Mouse (Mus musculus): Measurements from ENCODE around the gene Cdyl2. TPM values are rescaled to one million over a fixed set of nuclear protein-coding genes. Genes with fewer than 3 reads are reported as not detected.

Gene Cdyl2
- total RNA-seq, 2 experiments from 2014 or later, result 4.1 to 4.6 TPM

GRCm38 (mm10) chr8:116673966-116674805 lies 58.6 kb downstream of the Cdyl2 start:
- DNase-seq (ENCODE audit: low spot score), result no peak
- intact Hi-C loops (cut with DNase I), result no loop called here

- no peak for DNase-seq (ENCODE audit: low spot score)
Observed at GRCm38 (mm10) chr8:116673493-116673892, 59.3 kb downstream of the Cdyl2 start.

DNA sequence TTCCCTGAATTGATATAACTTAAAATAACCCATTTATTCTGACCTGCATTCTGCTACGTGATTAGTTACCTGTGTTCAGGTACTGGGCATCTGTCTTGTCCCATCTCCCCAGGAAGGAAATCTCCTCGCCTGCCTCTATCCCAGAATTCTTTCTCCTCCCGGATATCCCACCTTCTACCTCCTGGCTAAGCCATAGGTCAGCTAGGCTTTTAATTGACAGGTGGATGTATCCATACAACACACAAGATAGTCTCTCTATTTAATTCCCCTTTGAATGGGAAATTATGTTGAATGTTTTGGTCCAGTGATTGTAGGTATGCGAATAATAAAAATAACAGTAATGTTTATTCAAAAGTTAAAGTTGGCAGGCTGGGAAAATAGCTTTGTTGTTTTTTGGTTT lies 59.7 kb downstream of the Cdyl2 start:
- DNase-seq (ENCODE audit: low spot score), result no peak
- intact Hi-C loops (cut with DNase I), result no loop called here

More at GRCm38 (mm10) chr8:116673493-116673892, 59.3 kb downstream of the Cdyl2 start:
- intact Hi-C loops (cut with DNase I), result no loop called here

GRCm38 (mm10) chr8:116671543-116671942 lies 61.2 kb downstream of the Cdyl2 start:
- no peak for DNase-seq (ENCODE audit: low spot score)
- intact Hi-C loops (cut with DNase I), result no loop called here

DNA sequence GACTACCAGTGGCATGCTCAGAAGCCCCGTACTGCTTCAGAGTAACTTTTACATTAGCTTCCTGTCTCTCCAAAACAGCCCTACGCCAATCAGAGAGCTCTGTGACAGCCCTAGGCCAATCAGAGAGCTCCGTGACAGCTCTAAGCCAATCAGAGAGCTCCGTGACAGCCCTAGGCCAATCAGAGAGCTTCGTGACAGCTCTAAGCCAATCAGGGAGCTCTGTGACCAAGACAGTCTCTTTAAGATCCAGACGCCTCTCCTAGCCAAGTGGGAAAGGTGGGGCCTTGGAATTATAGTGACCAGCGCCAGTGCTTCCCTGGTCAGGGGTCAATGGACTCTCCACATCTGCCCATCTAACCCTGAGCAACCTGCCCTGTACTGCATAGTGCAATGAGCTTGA lies 62.2 kb downstream of the Cdyl2 start:
- DNase-seq (ENCODE audit: low spot score), result no peak
- intact Hi-C loops (cut with DNase I), result no loop called here

DNA sequence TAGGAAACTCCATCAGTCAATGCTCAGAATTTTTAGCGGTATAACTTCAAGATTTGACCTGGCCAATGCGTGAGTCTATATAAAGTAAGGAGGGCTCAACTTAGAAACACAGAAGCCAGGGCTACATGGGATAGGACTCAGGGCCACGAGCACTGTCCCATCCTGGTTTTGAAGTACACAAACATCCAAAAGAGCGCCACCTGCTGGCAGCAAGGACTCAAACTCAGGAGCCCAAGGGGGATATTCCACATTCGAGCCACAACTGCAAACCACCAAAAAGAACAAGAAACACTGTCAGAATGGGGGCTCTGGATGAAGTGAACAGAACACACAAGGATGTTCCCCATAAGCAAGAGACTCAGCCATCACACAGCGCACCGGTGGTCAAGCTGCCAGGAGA lies 63.8 kb downstream of the Cdyl2 start:
- no peak for DNase-seq (ENCODE audit: low spot score)
- intact Hi-C loops (cut with DNase I), result no loop called here

GRCm38 (mm10) chr8:116666781-116667325 lies 65.9 kb downstream of the Cdyl2 start:
- intact Hi-C loops (cut with DNase I), result no loop called here
- no peak for DNase-seq (ENCODE audit: low spot score)

DNA sequence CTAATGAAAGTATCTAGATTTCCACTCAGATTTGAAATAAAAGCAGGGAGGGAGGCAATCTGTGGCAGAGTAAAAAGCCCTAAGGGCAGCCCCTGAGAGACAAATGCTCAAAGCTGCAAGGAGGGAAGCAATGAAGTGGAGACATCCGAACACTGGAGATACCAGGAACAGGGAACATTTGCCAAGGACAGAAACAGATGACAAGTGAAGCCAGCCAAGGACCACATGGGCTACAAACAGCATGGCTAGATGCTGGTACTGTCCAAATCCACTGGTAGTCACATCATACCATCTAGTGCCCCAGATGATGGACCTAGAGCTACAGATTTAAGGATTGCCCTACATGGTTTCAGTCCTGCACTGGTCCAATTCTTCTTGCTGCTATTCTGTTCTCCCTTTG lies 71.3 kb downstream of the Cdyl2 start:
- intact Hi-C loops (cut with DNase I), result no loop called here

DNA sequence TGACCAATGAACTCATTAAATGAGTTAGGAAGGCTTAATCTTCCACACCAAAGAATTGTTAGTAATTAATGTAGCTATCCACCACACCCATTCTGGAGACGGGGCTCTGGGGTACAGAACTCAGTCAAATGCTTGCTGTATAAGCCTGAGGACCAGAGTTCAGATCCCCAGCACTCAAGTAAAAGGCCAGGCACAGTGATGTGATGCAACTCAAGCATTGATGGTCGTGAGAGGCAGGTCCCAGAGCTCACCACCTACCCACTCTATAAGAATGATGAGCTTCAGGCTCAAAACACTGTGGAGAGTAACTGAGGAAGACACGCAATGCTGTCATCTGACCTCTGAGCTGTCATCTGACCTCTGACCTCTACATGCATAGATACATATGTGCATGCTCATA lies 76.0 kb downstream of the Cdyl2 start:
- intact Hi-C loops (cut with DNase I), result loop anchor here (10.0 kb wide), 1 partner anchor 172 kb away; no protein-coding TSS in a partner anchor
- DNase-seq (ENCODE audit: low spot score), result no peak

More for the DNA sequence above, 71.3 kb downstream of the Cdyl2 start:
- no peak for DNase-seq (ENCODE audit: low spot score)

GRCm38 (mm10) chr8:116654881-116655280 lies 77.9 kb downstream of the Cdyl2 start:
- no peak for DNase-seq (ENCODE audit: low spot score)
- intact Hi-C loops (cut with DNase I), result loop anchor here (10.0 kb wide), 1 partner anchor 170 kb away; no protein-coding TSS in a partner anchor

DNA sequence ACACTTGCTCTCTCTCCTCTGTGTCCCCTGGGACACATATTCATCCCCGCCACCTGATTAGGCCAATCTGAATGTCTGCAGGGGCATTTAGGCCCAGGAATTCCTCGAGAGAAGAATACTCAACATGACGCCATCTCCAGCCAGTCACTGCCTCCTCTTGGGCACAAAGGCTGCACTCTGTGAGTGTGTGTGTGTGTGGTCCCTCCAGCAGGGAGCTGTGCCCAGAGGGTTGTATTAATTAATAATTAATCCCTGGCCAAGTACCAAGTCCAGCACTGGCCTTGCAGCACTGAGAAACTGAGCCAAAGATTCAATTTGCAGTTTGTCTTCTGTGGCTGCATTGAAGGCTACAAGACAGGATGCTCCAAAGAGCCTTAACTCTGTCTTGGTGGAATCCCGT lies 79.8 kb downstream of the Cdyl2 start:
- intact Hi-C loops (cut with DNase I), result loop anchor here (10.0 kb wide), 1 partner anchor 168 kb away; no protein-coding TSS in a partner anchor
- no peak for DNase-seq (ENCODE audit: low spot score)

DNA sequence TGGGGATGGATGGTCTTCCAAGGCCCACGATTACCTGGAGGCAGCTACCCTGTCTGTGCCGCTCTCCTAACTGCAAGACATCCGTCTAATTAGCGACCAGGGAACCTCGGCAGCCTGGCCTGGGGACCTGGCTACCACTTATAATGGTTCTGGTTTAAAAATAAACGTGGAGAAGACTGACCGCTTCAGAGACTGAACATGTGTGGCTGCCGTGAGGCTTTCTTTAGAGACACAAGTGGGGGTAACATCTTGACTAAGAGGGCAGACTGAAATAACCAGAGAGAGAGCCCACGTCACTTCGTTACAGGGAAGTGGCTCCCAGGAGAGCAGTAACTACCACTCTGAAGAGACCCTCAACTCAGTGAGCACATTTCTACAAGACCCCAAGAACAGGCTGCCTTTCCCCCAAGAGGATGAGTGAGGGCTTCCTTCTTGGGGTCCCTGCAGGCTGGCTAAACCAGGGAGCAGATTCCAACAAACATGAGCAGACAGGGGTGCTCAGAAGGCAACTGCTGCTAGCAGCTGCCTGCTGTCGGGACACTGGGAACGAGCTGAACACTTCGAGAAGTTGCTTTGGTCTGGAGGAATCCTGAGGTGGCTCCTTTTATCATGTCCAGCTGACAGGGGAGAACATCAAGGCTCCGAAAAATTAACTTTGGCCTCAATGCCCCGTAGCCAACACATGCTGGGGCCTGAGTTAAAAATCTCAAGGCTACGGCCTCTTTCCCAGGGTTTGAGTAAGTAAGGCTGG lies 82.6 kb downstream of the Cdyl2 start:
- DNase-seq (ENCODE audit: low spot score), result no peak
- intact Hi-C loops (cut with DNase I), result loop anchor here (10.0 kb wide), 1 partner anchor 165 kb away; no protein-coding TSS in a partner anchor

GRCm38 (mm10) chr8:116645376-116645775 lies 87.4 kb downstream of the Cdyl2 start:
- intact Hi-C loops (cut with DNase I), result no loop called here
- no peak for DNase-seq (ENCODE audit: low spot score)

DNA sequence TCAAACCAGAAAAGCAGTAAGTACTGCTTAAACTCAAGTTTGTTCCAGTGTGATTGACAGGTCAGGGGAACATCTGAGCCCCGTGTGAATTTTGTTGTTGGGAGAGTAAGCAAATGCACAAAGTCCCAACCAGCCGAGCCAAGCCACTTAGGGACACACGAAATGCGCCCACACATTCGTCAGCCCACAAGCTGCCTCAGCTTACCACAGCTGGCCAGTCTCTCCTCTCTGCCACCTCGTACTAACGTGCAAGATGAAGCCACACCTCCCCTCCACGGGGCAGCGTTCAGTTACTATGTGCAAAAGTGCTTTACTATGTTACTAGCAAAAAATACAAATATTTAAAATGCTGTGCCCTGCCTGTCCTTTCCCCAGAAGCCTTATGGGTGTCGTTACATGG lies 91.9 kb downstream of the Cdyl2 start:
- intact Hi-C loops (cut with DNase I), result no loop called here
- no peak for DNase-seq (ENCODE audit: low spot score)

- intact Hi-C loops (cut with DNase I), result no loop called here
- no peak for DNase-seq (ENCODE audit: low spot score)
Observed at GRCm38 (mm10) chr8:116637998-116638397, 94.8 kb downstream of the Cdyl2 start.

- intact Hi-C loops (cut with DNase I), result no loop called here
- DNase-seq (ENCODE audit: low spot score), result no peak
Observed at GRCm38 (mm10) chr8:116637193-116637592, 95.6 kb downstream of the Cdyl2 start.

- intact Hi-C loops (cut with DNase I), result no loop called here
- no peak for DNase-seq (ENCODE audit: low spot score)
Observed at GRCm38 (mm10) chr8:116636396-116636795, 96.4 kb downstream of the Cdyl2 start.

DNA sequence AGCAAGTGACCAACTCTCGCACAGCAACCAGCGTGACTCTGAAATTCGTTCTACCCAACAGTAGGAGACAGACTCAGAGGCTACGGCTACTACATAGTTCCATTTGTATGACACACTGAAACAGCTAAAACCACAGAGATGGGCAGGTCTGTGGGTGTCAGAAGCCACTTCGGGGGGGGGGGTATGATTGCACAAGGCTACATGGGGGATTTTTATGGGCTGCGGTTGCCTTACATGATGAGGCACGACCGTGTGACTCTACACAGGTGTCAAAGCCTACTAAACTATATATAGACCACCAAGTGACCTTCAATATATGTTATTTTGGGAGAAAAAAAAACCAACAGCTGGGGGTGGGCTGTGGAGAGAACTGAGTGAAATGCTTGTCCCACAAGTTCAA lies 96.8 kb downstream of the Cdyl2 start:
- DNase-seq (ENCODE audit: low spot score), result no peak
- intact Hi-C loops (cut with DNase I), result no loop called here

DNA sequence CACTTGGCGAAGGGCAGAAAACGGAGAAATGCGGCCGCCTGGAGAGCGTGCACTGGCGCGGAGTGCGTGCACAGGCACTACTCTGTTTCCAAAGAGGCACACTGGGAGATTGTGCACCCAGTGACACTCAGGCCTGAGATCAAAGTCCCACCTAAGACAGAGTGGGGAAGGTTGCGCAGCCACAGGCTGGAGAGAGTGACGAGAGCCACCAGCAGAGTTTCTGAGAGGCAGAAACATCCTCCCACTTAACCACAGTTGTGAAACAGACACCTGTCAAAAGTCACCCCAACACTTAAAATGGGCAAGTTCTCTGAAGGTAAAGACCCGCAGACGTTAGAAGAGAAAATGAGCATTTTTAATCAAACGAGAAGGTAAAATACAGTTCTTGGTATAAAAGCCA lies 97.5 kb downstream of the Cdyl2 start:
- DNase-seq (ENCODE audit: low spot score), result no peak
- intact Hi-C loops (cut with DNase I), result no loop called here

DNA sequence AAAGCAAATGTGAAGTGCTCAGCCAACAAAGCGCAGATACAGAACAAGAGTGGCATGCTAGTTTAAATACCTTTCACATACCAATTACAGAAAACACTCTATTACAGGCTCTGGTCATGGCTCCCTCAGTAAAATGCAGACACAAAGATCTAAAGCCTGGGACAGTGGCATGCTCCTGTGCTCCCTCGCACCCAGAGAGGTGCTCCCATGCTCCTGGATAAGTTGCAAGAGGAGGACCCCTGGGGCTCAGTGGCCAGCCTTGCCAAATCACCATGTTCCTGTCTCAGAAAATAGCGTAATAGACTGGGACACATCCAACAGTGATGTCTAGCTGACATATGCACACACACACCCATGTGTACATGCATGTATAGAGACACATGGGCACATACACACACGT lies 98.4 kb downstream of the Cdyl2 start:
- no peak for DNase-seq (ENCODE audit: low spot score)
- intact Hi-C loops (cut with DNase I), result no loop called here

Measured in heart, postnatal 25 days (tissue).